Mouse (Mus musculus): Measurements from ENCODE around the gene Dis3l2. TPM values are rescaled to one million over a fixed set of nuclear protein-coding genes. Genes with fewer than 3 reads are reported as not detected.

Dis3l2 gene
- polyA plus RNA-seq, 1 experiment from 2014 or later, result 35.9 TPM

DNA sequence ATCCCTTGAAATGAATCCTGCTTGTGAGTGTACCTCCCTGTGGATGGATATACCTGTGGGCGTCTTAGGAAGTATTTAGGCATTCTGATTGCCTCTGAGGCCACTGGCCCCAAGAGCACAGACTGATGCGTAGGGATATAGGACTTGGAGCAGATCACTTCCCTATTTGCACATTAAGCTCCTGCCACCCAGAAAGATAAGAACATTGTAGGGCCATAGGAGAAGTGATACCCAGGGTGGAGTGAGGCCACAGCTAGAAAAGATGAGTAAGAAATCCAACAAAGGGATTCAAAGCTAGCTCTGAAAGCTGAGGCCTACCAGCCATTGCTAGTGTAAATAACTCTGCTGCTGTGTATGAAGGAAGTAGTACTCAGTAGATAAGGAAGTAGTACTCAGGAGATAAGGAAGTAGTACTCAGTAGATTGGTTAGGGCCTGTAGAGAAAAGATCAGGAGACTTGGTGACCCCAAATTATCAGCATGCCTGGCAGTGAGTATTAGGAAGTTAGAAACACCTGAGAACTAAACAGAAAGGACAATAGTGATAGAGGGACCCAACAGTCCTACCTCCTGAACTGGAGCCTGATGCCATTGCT is 335.0 kb downstream of the Dis3l2 start:
- WGBS, result 96% methylated on average over 2 of the region's 2 CpGs
- ATAC-seq (ENCODE audit: low FRiP score), result no peak
- H3K36me3 ChIP-seq (ENCODE audit: control insufficient read depth, insufficient read depth, low read length), result no peaks in the 10 kb centered on the region
- H3K27me3 ChIP-seq (ENCODE audit: control insufficient read depth, insufficient read depth, low read length), result no peaks in the 10 kb centered on the region
- no peak overlapping the region for H3K4me2 ChIP-seq (replicated peaks; ENCODE audit: low read depth, low read length)
- no peak overlapping the region for H3K27ac ChIP-seq (ENCODE audit: low read depth, low read length)
- no peak for DNase-seq (ENCODE audit: low spot score)
- H3K9me3 ChIP-seq (ENCODE audit: control insufficient read depth, low read length), result no peaks in the 10 kb centered on the region
- no peak overlapping the region for H3K9ac ChIP-seq (ENCODE audit: low read depth, low read length)
- H3K4me1 ChIP-seq (replicated peaks; ENCODE audit: control insufficient read depth, insufficient read depth, low read length), result peaks cover 8% of the 10 kb centered on the region
- no peak overlapping the region for H3K4me3 ChIP-seq (ENCODE audit: low read depth, low read length)

DNA sequence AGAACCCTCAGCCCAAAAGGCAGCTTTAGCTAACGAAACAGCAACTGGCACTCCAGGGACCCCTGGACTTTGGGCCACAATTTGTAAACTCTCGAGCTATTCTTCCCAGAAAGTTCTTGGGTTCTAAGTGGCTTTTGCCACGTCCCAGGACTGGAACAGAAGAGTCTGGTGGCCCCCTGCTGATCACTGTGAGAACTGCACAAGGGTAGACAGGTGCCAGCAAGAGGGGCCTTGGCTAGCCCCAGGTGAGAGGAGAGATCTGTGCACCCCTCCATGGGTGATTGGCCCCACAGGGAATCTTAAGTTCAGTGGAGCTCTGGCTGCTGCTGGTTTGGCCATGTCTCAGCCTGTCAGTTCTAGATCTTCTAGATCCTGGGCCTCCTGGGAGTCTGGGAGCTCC is 337.5 kb downstream of the Dis3l2 start:
- DNase-seq (ENCODE audit: low spot score) (peak; percentile 79), ATAC-seq (ENCODE audit: low FRiP score) (peak; percentile 23; the same call in 1 of the 2 replicates)
- Histone ChIP-seq H3K27ac (ENCODE audit: low read depth, low read length) (no peak overlapping the region), H3K36me3 (ENCODE audit: control insufficient read depth, insufficient read depth, low read length) (no peaks in the 10 kb centered on the region), H3K9me3 (ENCODE audit: control insufficient read depth, low read length) (no peaks in the 10 kb centered on the region), H3K4me1 (replicated peaks; ENCODE audit: control insufficient read depth, insufficient read depth, low read length) (peaks cover 2% of the 10 kb centered on the region), H3K4me3 (ENCODE audit: low read depth, low read length) (no peak overlapping the region), H3K4me2 (replicated peaks; ENCODE audit: low read depth, low read length) (no peak overlapping the region), H3K9ac (ENCODE audit: low read depth, low read length) (no peak overlapping the region), H3K27me3 (ENCODE audit: control insufficient read depth, insufficient read depth, low read length) (no peaks in the 10 kb centered on the region)
- 27% methylated on average over 3 of the region's 3 CpGs for WGBS

DNA sequence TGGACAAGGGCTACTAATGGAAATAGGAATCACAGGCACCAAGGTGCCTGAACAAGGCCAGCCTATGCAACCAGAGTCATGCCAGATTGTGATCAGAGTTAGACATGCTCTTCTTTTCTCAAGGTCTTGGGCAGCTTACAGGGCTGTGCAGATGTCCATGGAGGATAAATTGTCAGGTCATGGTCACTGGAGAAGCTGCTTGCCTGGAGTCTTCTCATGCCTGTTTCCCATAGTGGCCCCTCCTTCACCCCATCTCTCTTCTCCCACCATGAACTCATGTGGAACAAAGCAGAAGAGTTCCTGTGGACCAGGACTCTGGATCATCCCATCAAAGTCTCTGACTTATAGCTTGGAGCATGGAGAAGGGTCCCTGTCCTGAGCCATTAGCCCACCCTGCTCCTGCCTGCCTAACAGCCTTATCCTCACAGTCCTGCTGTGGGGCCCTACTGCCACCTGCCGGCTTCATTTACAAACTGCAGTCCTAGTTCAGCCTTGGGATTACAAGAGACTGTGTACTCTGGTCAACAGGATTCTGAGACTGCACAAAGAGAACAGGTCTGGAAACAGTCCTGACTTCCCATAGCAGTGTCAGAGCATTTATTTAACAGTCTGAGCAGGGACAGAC is 338.3 kb downstream of the Dis3l2 start:
- H3K4me1 ChIP-seq (replicated peaks; ENCODE audit: control insufficient read depth, insufficient read depth, low read length), result no peaks in the 10 kb centered on the region
- H3K4me2 ChIP-seq (replicated peaks; ENCODE audit: low read depth, low read length), result no peak overlapping the region
- no peak overlapping the region for H3K27ac ChIP-seq (ENCODE audit: low read depth, low read length)
- H3K36me3 ChIP-seq (ENCODE audit: control insufficient read depth, insufficient read depth, low read length), result no peaks in the 10 kb centered on the region
- DNase-seq (ENCODE audit: low spot score), result peak; percentile 88
- 0% methylated on average over 1 of the region's 1 CpGs for WGBS
- peak; percentile 75 for ATAC-seq (ENCODE audit: low FRiP score)
- no peaks in the 10 kb centered on the region for H3K27me3 ChIP-seq (ENCODE audit: control insufficient read depth, insufficient read depth, low read length)
- H3K9ac ChIP-seq (ENCODE audit: low read depth, low read length), result no peak overlapping the region
- no peak overlapping the region for H3K4me3 ChIP-seq (ENCODE audit: low read depth, low read length)
- H3K9me3 ChIP-seq (ENCODE audit: control insufficient read depth, low read length), result no peaks in the 10 kb centered on the region

DNA sequence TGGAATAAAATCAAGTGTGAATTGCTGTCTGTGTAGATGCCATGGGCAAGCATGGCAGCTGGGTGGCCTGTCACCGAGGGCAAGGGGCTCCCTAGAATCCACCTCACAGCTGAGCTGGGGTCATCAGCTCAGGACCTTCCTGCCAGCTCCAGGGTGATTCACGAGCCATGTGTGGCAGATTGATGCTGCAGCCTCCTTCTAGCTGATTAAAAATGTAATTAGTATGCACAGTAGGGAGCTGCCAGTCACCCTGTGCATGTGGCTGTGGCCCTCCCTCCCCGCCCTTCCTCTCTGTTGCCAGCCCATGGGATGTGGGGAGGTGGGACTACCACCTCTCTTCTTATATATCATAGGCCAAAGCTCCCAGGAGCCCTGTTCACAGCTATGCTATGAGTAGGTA is 346.5 kb downstream of the Dis3l2 start:
- WGBS, result 39% methylated on average over 3 of the region's 3 CpGs
- Histone ChIP-seq H3K4me1 (replicated peaks; ENCODE audit: control insufficient read depth, insufficient read depth, low read length) (no peaks in the 10 kb centered on the region), H3K27me3 (ENCODE audit: control insufficient read depth, insufficient read depth, low read length) (no peaks in the 10 kb centered on the region), H3K9ac (ENCODE audit: low read depth, low read length) (no peak overlapping the region), H3K9me3 (ENCODE audit: control insufficient read depth, low read length) (no peaks in the 10 kb centered on the region), H3K4me3 (ENCODE audit: low read depth, low read length) (no peak overlapping the region), H3K36me3 (ENCODE audit: control insufficient read depth, insufficient read depth, low read length) (no peaks in the 10 kb centered on the region), H3K4me2 (replicated peaks; ENCODE audit: low read depth, low read length) (no peak overlapping the region), H3K27ac (ENCODE audit: low read depth, low read length) (no peak overlapping the region)
- peak; percentile 72; the same call in 1 of the 2 replicates for ATAC-seq (ENCODE audit: low FRiP score)
- DNase-seq (ENCODE audit: low spot score), result no peak

DNA sequence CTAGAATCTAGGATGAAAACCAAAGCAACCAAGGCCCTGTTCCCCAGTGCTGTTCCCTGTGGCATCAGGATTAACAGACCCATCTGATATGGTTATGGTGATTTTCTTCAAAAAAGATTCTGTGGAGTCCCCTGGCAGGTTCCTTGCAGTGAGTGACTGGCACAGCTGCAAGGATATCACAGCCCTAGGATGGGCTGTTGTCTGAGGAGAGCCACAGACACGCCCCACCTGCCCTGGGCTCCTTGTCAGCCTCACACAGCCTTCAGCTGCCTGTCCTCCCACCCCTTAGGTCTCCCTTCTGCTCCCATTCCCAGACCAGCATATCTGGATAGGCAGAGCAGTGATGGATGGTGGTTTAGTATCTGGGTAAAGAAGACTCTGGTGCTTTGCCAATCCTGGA is 347.1 kb downstream of the Dis3l2 start:
- 82% methylated on average over 1 of the region's 1 CpGs for WGBS
- Histone ChIP-seq H3K4me2 (replicated peaks; ENCODE audit: low read depth, low read length) (no peak overlapping the region), H3K4me3 (ENCODE audit: low read depth, low read length) (no peak overlapping the region)

DNA sequence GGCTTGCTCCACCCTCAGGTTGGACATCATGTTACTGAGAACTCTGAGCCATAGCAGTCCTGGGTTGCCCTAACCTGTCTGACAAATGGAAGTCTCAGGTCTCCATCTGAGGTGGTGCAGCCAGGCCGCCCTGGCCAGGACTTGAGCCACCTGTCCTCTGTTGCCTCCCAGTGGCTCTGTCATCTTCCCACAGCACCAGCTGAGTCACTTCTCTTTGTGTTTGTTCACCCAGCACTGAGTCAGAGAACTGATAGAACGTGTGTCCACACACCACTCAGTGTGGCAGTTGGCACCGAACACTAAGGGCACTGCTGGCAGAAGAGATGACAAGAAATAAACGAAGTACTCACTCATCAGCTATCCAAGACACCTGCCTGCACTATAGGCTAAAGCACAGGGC is 347.8 kb downstream of the Dis3l2 start:
- Histone ChIP-seq H3K4me3 (ENCODE audit: low read depth, low read length) (no peak overlapping the region), H3K27me3 (ENCODE audit: control insufficient read depth, insufficient read depth, low read length) (no peaks in the 10 kb centered on the region), H3K9me3 (ENCODE audit: control insufficient read depth, low read length) (no peaks in the 10 kb centered on the region), H3K27ac (ENCODE audit: low read depth, low read length) (no peak overlapping the region), H3K9ac (ENCODE audit: low read depth, low read length) (no peak overlapping the region), H3K36me3 (ENCODE audit: control insufficient read depth, insufficient read depth, low read length) (no peaks in the 10 kb centered on the region), H3K4me2 (replicated peaks; ENCODE audit: low read depth, low read length) (no peak overlapping the region), H3K4me1 (replicated peaks; ENCODE audit: control insufficient read depth, insufficient read depth, low read length) (no peaks in the 10 kb centered on the region)
- WGBS, result 79% methylated on average over 4 of the region's 4 CpGs
- no peak for DNase-seq (ENCODE audit: low spot score)
- ATAC-seq (ENCODE audit: low FRiP score), result no peak

More for the DNA sequence above, 347.1 kb downstream of the Dis3l2 start:
- no peak overlapping the region for H3K9ac ChIP-seq (ENCODE audit: low read depth, low read length)
- H3K36me3 ChIP-seq (ENCODE audit: control insufficient read depth, insufficient read depth, low read length), result no peaks in the 10 kb centered on the region
- H3K4me1 ChIP-seq (replicated peaks; ENCODE audit: control insufficient read depth, insufficient read depth, low read length), result no peaks in the 10 kb centered on the region
- no peak overlapping the region for H3K27ac ChIP-seq (ENCODE audit: low read depth, low read length)
- ATAC-seq (ENCODE audit: low FRiP score), result no peak
- no peaks in the 10 kb centered on the region for H3K27me3 ChIP-seq (ENCODE audit: control insufficient read depth, insufficient read depth, low read length)
- DNase-seq (ENCODE audit: low spot score), result no peak
- no peaks in the 10 kb centered on the region for H3K9me3 ChIP-seq (ENCODE audit: control insufficient read depth, low read length)

DNA sequence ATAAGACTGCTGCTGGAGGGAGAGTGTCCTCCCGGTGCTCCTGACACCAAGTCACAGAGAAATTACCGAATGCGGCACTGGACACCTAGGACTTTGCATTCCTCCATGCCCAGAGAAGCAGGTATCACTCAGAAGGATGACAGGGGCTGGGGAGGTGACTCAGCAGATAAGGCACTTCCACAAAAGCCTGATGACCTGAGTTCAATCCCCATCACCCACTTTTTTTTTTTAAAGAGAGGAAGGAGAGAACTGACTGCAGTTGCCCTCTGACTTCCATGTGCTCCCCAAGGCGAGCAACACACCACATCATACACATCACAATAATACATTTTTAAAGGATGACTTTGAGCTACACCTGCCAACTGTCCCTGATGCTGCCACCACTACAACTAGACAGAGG is 353.5 kb downstream of the Dis3l2 start:
- Histone ChIP-seq H3K36me3 (ENCODE audit: control insufficient read depth, insufficient read depth, low read length) (no peaks in the 10 kb centered on the region), H3K4me1 (replicated peaks; ENCODE audit: control insufficient read depth, insufficient read depth, low read length) (no peaks in the 10 kb centered on the region), H3K4me2 (replicated peaks; ENCODE audit: low read depth, low read length) (no peak overlapping the region), H3K27me3 (ENCODE audit: control insufficient read depth, insufficient read depth, low read length) (no peaks in the 10 kb centered on the region), H3K4me3 (ENCODE audit: low read depth, low read length) (no peak overlapping the region), H3K9ac (ENCODE audit: low read depth, low read length) (no peak overlapping the region), H3K27ac (ENCODE audit: low read depth, low read length) (no peak overlapping the region), H3K9me3 (ENCODE audit: control insufficient read depth, low read length) (no peaks in the 10 kb centered on the region)
- ATAC-seq (ENCODE audit: low FRiP score), result no peak
- WGBS, result 83% methylated on average over 4 of the region's 4 CpGs
- no peak for DNase-seq (ENCODE audit: low spot score)

DNA sequence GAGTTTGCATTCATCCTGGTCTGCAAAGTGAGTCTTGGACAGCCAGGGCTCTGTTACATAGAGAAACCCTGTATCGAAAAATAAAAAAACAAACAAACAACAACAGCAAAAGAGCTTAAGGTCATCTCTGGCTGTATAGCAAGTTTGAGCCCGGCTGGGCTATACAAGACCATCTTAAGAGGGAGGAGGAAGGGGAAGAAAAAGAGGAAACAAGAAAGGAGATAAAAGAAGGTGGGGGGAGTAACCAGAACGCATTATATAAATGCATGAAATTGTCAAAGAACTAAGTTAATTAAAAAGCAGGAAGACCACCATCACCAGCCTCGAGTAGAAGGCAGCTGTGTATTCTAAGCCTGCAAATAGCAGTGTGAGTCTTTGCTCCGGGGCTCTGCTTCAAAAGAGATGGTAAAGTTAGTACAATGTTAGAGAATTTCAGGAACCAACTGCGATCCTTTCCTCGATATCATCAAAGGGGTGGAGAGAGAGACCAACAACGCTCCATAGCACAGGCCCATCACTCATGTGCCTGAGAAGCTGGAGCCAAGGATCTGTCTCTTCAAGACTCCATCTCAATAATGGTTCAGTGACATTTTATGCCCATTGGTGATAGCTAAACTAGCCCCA is 355.5 kb downstream of the Dis3l2 start:
- Histone ChIP-seq H3K27me3 (ENCODE audit: control insufficient read depth, insufficient read depth, low read length) (no peaks in the 10 kb centered on the region), H3K4me2 (replicated peaks; ENCODE audit: low read depth, low read length) (no peak overlapping the region), H3K4me3 (ENCODE audit: low read depth, low read length) (no peak overlapping the region), H3K9me3 (ENCODE audit: control insufficient read depth, low read length) (no peaks in the 10 kb centered on the region), H3K9ac (ENCODE audit: low read depth, low read length) (no peak overlapping the region), H3K27ac (ENCODE audit: low read depth, low read length) (no peak overlapping the region), H3K36me3 (ENCODE audit: control insufficient read depth, insufficient read depth, low read length) (no peaks in the 10 kb centered on the region), H3K4me1 (replicated peaks; ENCODE audit: control insufficient read depth, insufficient read depth, low read length) (no peaks in the 10 kb centered on the region)
- no peak for DNase-seq (ENCODE audit: low spot score)
- 85% methylated on average over 8 of the region's 8 CpGs for WGBS
- ATAC-seq (ENCODE audit: low FRiP score), result no peak

DNA sequence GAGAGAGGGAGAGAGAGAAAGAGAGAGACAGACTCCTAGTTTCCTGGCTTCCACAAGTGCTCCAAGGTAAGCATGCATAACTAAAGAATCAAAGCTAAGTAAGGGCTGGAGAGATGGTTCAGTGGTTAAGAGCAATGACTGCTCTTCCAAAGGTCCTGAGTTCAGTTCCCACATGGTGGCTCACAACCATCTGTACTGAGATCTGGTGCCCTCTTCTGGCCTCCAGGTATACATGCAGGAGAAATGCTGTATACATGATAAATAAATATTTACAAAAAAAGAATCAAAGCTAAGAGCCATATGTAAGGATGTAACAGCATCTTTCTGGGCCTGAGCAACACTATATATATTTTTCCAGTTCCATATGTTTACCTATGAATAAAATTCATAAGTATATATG is 357.3 kb downstream of the Dis3l2 start:
- no peak for DNase-seq (ENCODE audit: low spot score)
- no peak overlapping the region for H3K4me2 ChIP-seq (replicated peaks; ENCODE audit: low read depth, low read length)
- H3K27ac ChIP-seq (ENCODE audit: low read depth, low read length), result no peak overlapping the region
- H3K4me1 ChIP-seq (replicated peaks; ENCODE audit: control insufficient read depth, insufficient read depth, low read length), result no peaks in the 10 kb centered on the region
- no peak for ATAC-seq (ENCODE audit: low FRiP score)
- no peak overlapping the region for H3K4me3 ChIP-seq (ENCODE audit: low read depth, low read length)
- no peaks in the 10 kb centered on the region for H3K36me3 ChIP-seq (ENCODE audit: control insufficient read depth, insufficient read depth, low read length)
- H3K9ac ChIP-seq (ENCODE audit: low read depth, low read length), result no peak overlapping the region
- H3K9me3 ChIP-seq (ENCODE audit: control insufficient read depth, low read length), result no peaks in the 10 kb centered on the region
- no peaks in the 10 kb centered on the region for H3K27me3 ChIP-seq (ENCODE audit: control insufficient read depth, insufficient read depth, low read length)
